Mouse (Mus musculus) frontal cortex, postnatal 14 days (tissue): ENCODE measurements at regions not wholly inside any gene's neighbourhood (a gene's known extent, or its start where the extent isn't known, plus 50 kb on each side); places are given as distances from the start of the nearest gene placed in this dataset.

Source experiments
- DNase-seq, 2 experiments: peaks; one replicate each; pipeline ENCODE4 v3.0.0; 2022; ENCODE audit warnings: low spot score in 2 of 2

- DNase-seq = no peak
Observed at GRCm38 (mm10) chr4:81178047-81178781, 264.4 kb downstream of the Mpdz start.

- peak; percentile 73 to 89 for DNase-seq
Observed at GRCm38 (mm10) chr4:81178782-81179135, 263.9 kb downstream of the Mpdz start.

GRCm38 (mm10) chr4:81216123-81216522 is 226.5 kb downstream of the Mpdz start:
- DNase-seq = no peak

- no peak for DNase-seq
Observed at GRCm38 (mm10) chr4:81217979-81218378, 224.6 kb downstream of the Mpdz start.

GRCm38 (mm10) chr4:81222034-81222433 is 220.6 kb downstream of the Mpdz start:
- DNase-seq = no peak

GRCm38 (mm10) chr4:81222468-81223175 is 220.0 kb downstream of the Mpdz start:
- DNase-seq = no peak
